9 mouse cellular contexts compared by ENCODE assay signal in genomic region chr12:86024426-86024825, GRCm38 (mm10). TPM values are rescaled to one million over a fixed set of nuclear protein-coding genes. Genes with fewer than 3 reads are reported as not detected.
DNase-seq lines count a peak whose midpoint lies in the region; ATAC-seq and TF ChIP-seq lines count a peak whose summit lies in the region.
"Had no signal": no experiment of that assay in that cellular context is flagged by ENCODE, and none has a peak within 500 bp of the region (broad histone marks: within the 10 kb centered on the region; RNA-seq: fewer than 3 reads in every experiment).

No protein-coding gene starts in this region.

- no peak overlapping the region for H3K9ac ChIP-seq in lung, embryonic 16.5 days (ENCODE audit: low read length)
- H3K9ac ChIP-seq: limb, embryonic 13.5 days had no signal

- intact Hi-C loops in heart, postnatal 10 days (cut with DNase I): loop anchor here (2.0 to 5.0 kb wide), 2 partner anchors 54 to 157 kb away; partner anchors contain the start of gene Tgfb3

- H3K4me3 ChIP-seq in spleen, adult 2 months (ENCODE audit: extremely low read depth, insufficient read depth, insufficient read length): no peak overlapping the region
- H3K4me3 ChIP-seq in lung, embryonic 16.5 days (ENCODE audit: low read length): no peak overlapping the region
- H3K4me3 ChIP-seq: limb, embryonic 13.5 days had no signal

- 78% methylated on average over 4 of the region's 4 CpGs for WGBS in spleen, adult 2 months
- WGBS in lung, embryonic 16.5 days: 57% methylated on average over 4 of the region's 4 CpGs

- H3K36me3 ChIP-seq in spleen, adult 2 months (ENCODE audit: control insufficient read depth, insufficient read depth, low read length): no peaks in the 10 kb centered on the region
- no peaks in the 10 kb centered on the region for H3K36me3 ChIP-seq in lung, embryonic 16.5 days (ENCODE audit: control insufficient read depth, insufficient read depth, low read length)
- H3K36me3 ChIP-seq: limb, embryonic 13.5 days had no signal

- H3K4me1 ChIP-seq in spleen, adult 2 months (ENCODE audit: control insufficient read depth, insufficient read depth, insufficient read length): no peaks in the 10 kb centered on the region
- peaks cover 35% of the 10 kb centered on the region for H3K4me1 ChIP-seq in lung, embryonic 16.5 days (replicated peaks; ENCODE audit: control insufficient read depth, insufficient read depth, low read length)

- no peaks in the 10 kb centered on the region for H3K27me3 ChIP-seq in spleen, adult 2 months (ENCODE audit: control insufficient read depth, insufficient read depth, low read length)
- H3K27me3 ChIP-seq in lung, embryonic 16.5 days (ENCODE audit: control insufficient read depth, insufficient read depth, low read depth, low read length): no peaks in the 10 kb centered on the region
- H3K27me3 ChIP-seq: limb, embryonic 13.5 days had no signal

- no peaks in the 10 kb centered on the region for H3K9me3 ChIP-seq in lung, embryonic 16.5 days (ENCODE audit: control insufficient read depth, low read length)
- H3K9me3 ChIP-seq: limb, embryonic 13.5 days had no signal

- no peak for TF ChIP-seq POLR2A in spleen, adult 2 months (IDR thresholded peaks at IDR 0.05; ENCODE audit: low read depth, low read length)

- H3K4me2 ChIP-seq in lung, embryonic 16.5 days (ENCODE audit: low read depth, low read length): no peak overlapping the region
- H3K4me2 ChIP-seq: limb, embryonic 13.5 days had no signal

- peak; percentile 31; the same call in 1 of the 2 replicates for TF ChIP-seq CTCF in spleen, adult 2 months (IDR thresholded peaks at IDR 0.05; ENCODE audit: extremely low read depth, insufficient read depth, insufficient read length, insufficient replicate concordance)

- no peak for ATAC-seq in lung, embryonic 16.5 days (ENCODE audit: low read depth)

- peak; percentile 25 to 64 for DNase-seq in heart, postnatal 10 days
- DNase-seq in heart, adult 11 months: no peak
- no peak for DNase-seq in spleen, adult 2 months (ENCODE audit: low read depth in 1 of 2, low spot score in 2 of 2)
- DNase-seq in spleen, postnatal 36 days (ENCODE audit: low spot score in 2 of 2): no peak
- DNase-seq in cerebellum, adult 9-10 months: peak; percentile 60
- no peak for DNase-seq in ovary, adult 18-20 months (ENCODE audit: low spot score)
- no peak for DNase-seq in yolk sac, embryonic 10.5 days (ENCODE audit: low spot score)

- H3K27ac ChIP-seq in spleen, adult 2 months (ENCODE audit: insufficient read depth, low read length): no peak overlapping the region
- H3K27ac ChIP-seq in lung, embryonic 16.5 days (ENCODE audit: low read length): peak overlapping the region; percentile 75

RNA-seq across cellular contexts. Expression of gene Tgfb3, which starts 54.4 kb away (rescaled TPM):
- 10 to 100 TPM; 19.8 to 20.7 TPM for total RNA-seq in heart, postnatal 10 days (2021)
- polyA plus RNA-seq in spleen, adult 2 months (2012; rRNA removed): 2.8 and 3.2 TPM in 2 replicates
- 43.2 and 50.3 TPM in 2 replicates for polyA plus RNA-seq in lung, embryonic 16.5 days (2015; fragmentation: Nextera tagmentation; extraction: Ambion mirVana)

RNA-seq across cellular contexts. Expression of gene Ift43, which starts 57.9 kb away (rescaled TPM):
- total RNA-seq in heart, postnatal 10 days (2021): 10 to 100 TPM; 30.2 to 34.0 TPM
- 2.6 and 4.0 TPM in 2 replicates for polyA plus RNA-seq in spleen, adult 2 months (2012; rRNA removed)
- 103 and 106 TPM in 2 replicates for polyA plus RNA-seq in lung, embryonic 16.5 days (2015; fragmentation: Nextera tagmentation; extraction: Ambion mirVana)

Comparison
In these comparisons a context has a peak if more than half of its experiments do, and no peak if none do; other contexts are left out.
1. DNase-seq: peak in heart, postnatal 10 days (2 of 2) and cerebellum, adult 9-10 months (single experiment); none in heart, adult 11 months (single experiment), spleen, adult 2 months (0 of 2), spleen, postnatal 36 days (0 of 2), ovary, adult 18-20 months (single experiment) and yolk sac, embryonic 10.5 days (single experiment).
2. RNA of gene Tgfb3, which starts 54.4 kb away (polyA plus RNA-seq): 43.2 to 50.3 TPM in lung, embryonic 16.5 days; 2.8 to 3.2 TPM in spleen, adult 2 months; every median in the first group is over 10 times any median in the second.
3. RNA of gene Ift43, which starts 57.9 kb away (polyA plus RNA-seq): 103 to 106 TPM in lung, embryonic 16.5 days; 2.6 to 4.0 TPM in spleen, adult 2 months; every median in the first group is over 10 times any median in the second.